Mouse (Mus musculus): ENCODE data around the gene Tmem38b.

DNA sequence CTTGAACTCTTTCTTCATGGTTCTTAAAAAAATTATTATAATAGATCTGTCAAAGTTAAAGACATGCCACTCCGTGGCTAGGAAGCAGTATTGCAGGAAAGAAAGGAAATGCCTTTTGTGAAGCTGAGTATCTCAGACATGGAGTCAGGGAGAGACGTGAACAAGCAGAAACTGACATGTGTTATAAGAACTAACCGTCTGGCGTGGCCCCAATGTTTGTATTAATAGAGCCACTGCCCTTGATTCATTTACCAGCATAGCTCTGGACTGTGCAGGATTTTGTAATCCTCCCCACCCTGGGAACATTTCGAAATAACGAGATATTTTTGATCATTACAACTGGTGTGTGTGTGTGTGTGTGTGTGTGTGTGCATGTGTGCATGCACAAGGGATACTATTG is 2.1 kb upstream of the Tmem38b start:
- TF ChIP-seq POLR2A (IDR thresholded peaks at IDR 0.05; ENCODE audit: insufficient read depth, low read depth, low read length) (no peak), CTCF (IDR thresholded peaks at IDR 0.05; ENCODE audit: insufficient read depth, low read depth, low read length) (no peak)

Data from olfactory bulb, adult 2 months (tissue).